Mouse (Mus musculus): ENCODE results near the gene Mobp.
"Not testable (repeated sequence)": the region's sequence is repeated elsewhere in the genome, so short reads cannot be mapped to it uniquely, and the experiment has no call there.

GRCm38 (mm10) chr9:120108953-120109352 lies 40.6 kb upstream of the Mobp start:
- TF ChIP-seq POLR2A (IDR thresholded peaks at IDR 0.05; ENCODE audit: borderline replicate concordance, extremely low read depth, insufficient read depth, insufficient read length, poor library complexity, severe bottlenecking); CTCF (IDR thresholded peaks at IDR 0.05; ENCODE audit: borderline replicate concordance, extremely low read depth, insufficient read depth, insufficient read length): not testable (repeated sequence)
